Mouse (Mus musculus): Measurements from ENCODE around the gene Nup210. TPM values are rescaled to one million over a fixed set of nuclear protein-coding genes. Genes with fewer than 3 reads are reported as not detected.
A peak's percentile ranks its signal among the peaks of the same experiment; 100 is the strongest.

Gene Nup210
- polyA plus RNA-seq, 1 experiment from 2014 or later: 37.4 TPM

DNA sequence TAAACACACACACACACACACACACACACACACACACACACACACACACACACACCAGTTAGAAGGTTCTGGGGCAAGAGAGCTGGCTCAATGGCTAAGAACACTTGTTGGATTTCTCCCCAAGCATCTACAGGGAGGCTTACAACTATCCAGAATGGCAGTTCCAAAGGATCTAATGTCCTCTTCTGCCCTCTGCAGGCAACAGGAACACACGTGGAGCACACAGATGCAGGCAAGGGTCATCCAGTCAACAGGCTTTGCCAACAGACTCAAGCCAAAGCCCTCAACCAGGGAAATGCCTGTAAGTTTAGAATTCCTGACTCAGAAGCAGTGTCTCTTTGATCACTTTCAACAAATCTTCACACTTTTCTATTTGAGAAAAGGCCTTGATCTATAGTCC lies 36.6 kb downstream of the Nup210 start:
- WGBS: 57% methylated on average over 1 of the region's 1 CpGs
- ATAC-seq (replicated peaks; ENCODE audit: low FRiP score): no peak
- Histone ChIP-seq H3K9me3 (ENCODE audit: control insufficient read depth, low read length) (no peaks in the 10 kb centered on the region), H3K4me3 (ENCODE audit: low read depth, low read length) (no peak overlapping the region), H3K9ac (ENCODE audit: low read length) (no peak overlapping the region), H3K27me3 (ENCODE audit: control insufficient read depth, insufficient read depth, low read length) (no peaks in the 10 kb centered on the region), H3K4me1 (replicated peaks; ENCODE audit: control insufficient read depth, insufficient read depth, low read length) (no peaks in the 10 kb centered on the region), H3K27ac (ENCODE audit: low read depth, low read length) (no peak overlapping the region), H3K4me2 (ENCODE audit: low read depth, low read length, severe bottlenecking) (no peak overlapping the region), H3K36me3 (ENCODE audit: control insufficient read depth, insufficient read depth, low read length) (peaks cover 5% of the 10 kb centered on the region; the same call in 1 of the 2 replicates)
- DNase-seq (ENCODE audit: low spot score): no peak

DNA sequence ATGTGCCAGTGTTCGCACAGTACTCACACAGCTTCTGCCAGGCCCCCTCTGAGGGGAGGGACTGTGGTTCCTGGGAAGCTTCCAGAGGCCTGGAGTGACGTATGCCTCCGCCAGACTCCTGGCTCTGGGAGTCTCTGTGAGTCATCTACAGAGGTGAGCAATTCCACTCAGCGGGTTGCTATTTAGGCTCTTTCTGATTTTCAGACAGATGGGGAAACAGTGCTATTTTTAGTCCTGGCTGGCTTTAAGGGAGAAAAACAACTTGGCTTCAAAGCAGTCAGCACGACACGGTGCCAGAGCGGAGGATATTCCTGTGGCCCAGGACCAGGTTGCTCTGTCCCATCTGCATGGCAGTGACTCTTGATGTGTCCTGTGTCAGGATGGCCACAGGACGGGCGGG lies 40.4 kb downstream of the Nup210 start:
- no peak overlapping the region for H3K9ac ChIP-seq (ENCODE audit: low read length)
- H3K9me3 ChIP-seq (ENCODE audit: control insufficient read depth, low read length): no peaks in the 10 kb centered on the region
- H3K4me3 ChIP-seq (ENCODE audit: low read depth, low read length): no peak overlapping the region
- no peak overlapping the region for H3K4me2 ChIP-seq (ENCODE audit: low read depth, low read length, severe bottlenecking)
- H3K27ac ChIP-seq (ENCODE audit: low read depth, low read length): no peak overlapping the region
- H3K36me3 ChIP-seq (ENCODE audit: control insufficient read depth, insufficient read depth, low read length): peaks cover 11% of the 10 kb centered on the region; the same call in 1 of the 2 replicates
- no peak for DNase-seq (ENCODE audit: low spot score)
- no peak for ATAC-seq (replicated peaks; ENCODE audit: low FRiP score)
- whole genome bisulfite sequencing: 89% methylated on average over 9 of the region's 9 CpGs
- H3K4me1 ChIP-seq (replicated peaks; ENCODE audit: control insufficient read depth, insufficient read depth, low read length): no peaks in the 10 kb centered on the region
- no peaks in the 10 kb centered on the region for H3K27me3 ChIP-seq (ENCODE audit: control insufficient read depth, insufficient read depth, low read length)

DNA sequence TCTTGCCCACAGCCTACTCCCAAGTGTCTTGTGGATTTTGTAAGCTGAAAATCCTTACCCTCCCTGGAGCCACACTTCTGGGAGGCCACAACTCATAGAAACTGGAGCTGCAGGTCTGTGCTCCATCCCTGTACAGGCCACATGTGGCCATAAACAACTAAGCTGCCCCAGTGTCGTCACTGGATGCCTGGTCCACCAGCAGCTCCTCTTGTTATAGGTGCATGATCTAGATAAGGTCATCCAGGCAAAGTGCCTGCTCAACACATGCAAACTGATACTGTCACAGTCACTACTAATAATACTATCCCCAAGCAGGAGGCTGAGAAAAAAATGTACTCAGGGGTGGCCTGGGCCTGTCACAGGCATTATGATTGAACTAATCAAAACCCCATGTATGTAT lies 48.1 kb downstream of the Nup210 start:
- Histone ChIP-seq H3K4me1 (replicated peaks; ENCODE audit: control insufficient read depth, insufficient read depth, low read length) (no peaks in the 10 kb centered on the region), H3K27ac (ENCODE audit: low read depth, low read length) (no peak overlapping the region), H3K9ac (ENCODE audit: low read length) (no peak overlapping the region), H3K36me3 (ENCODE audit: control insufficient read depth, insufficient read depth, low read length) (peaks cover 7% of the 10 kb centered on the region; the same call in 1 of the 2 replicates), H3K27me3 (ENCODE audit: control insufficient read depth, insufficient read depth, low read length) (no peaks in the 10 kb centered on the region), H3K9me3 (ENCODE audit: control insufficient read depth, low read length) (no peaks in the 10 kb centered on the region), H3K4me3 (ENCODE audit: low read depth, low read length) (no peak overlapping the region), H3K4me2 (ENCODE audit: low read depth, low read length, severe bottlenecking) (no peak overlapping the region)
- ATAC-seq (replicated peaks; ENCODE audit: low FRiP score) (no peak), DNase-seq (ENCODE audit: low spot score) (no peak)
- 95% methylated on average over 1 of the region's 1 CpGs for WGBS

DNA sequence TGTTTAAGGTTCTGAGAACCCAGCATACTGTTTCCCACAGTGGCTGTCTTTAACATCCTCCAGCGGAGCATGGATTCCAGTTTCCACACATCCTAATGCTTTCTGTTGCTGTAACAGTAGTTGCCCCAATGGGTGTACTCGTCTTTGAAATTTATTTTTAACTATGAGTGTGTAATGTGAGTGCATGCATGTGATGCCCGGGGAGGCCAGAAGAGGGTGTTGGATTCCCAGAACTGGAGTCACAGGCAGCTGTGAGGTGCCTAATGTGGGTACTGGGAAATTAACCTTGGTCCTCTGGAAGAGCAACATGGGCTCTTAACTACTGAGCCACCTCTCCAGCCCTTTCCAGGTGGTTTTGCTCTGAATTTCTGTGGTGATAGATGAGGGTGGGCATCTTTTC lies 49.6 kb downstream of the Nup210 start:
- H3K4me2 ChIP-seq (ENCODE audit: low read depth, low read length, severe bottlenecking): no peak overlapping the region
- DNase-seq (ENCODE audit: low spot score) (no peak), ATAC-seq (replicated peaks; ENCODE audit: low FRiP score) (no peak)
- 90% methylated on average over 3 of the region's 3 CpGs for WGBS
- no peak overlapping the region for H3K27ac ChIP-seq (ENCODE audit: low read depth, low read length)
- no peaks in the 10 kb centered on the region for H3K9me3 ChIP-seq (ENCODE audit: control insufficient read depth, low read length)
- no peaks in the 10 kb centered on the region for H3K27me3 ChIP-seq (ENCODE audit: control insufficient read depth, insufficient read depth, low read length)
- H3K9ac ChIP-seq (ENCODE audit: low read length): no peak overlapping the region
- H3K4me3 ChIP-seq (ENCODE audit: low read depth, low read length): no peak overlapping the region
- no peaks in the 10 kb centered on the region; the same call in 1 of the 2 replicates for H3K36me3 ChIP-seq (ENCODE audit: control insufficient read depth, insufficient read depth, low read length)
- no peaks in the 10 kb centered on the region for H3K4me1 ChIP-seq (replicated peaks; ENCODE audit: control insufficient read depth, insufficient read depth, low read length)

DNA sequence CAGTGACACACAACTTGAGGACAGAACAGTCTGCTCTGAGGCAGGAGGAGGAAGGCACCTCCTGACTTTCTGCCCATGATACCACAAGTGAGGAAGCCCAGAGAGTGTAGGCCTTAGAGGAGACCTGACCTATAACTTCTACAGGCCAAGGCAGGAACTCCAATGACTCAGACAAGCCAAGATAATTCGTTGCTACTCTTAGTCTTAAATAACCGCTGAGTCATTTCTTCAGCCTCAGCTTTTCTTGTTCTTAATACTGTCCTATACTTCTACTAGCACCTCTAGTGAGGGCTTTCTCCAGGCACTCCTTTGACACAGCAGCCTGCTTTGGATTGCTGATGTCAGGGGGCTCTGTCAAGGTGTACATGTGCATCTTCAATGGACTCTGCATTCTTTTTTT lies 55.3 kb downstream of the Nup210 start:
- no peaks in the 10 kb centered on the region; the same call in 1 of the 2 replicates for H3K36me3 ChIP-seq (ENCODE audit: control insufficient read depth, insufficient read depth, low read length)
- WGBS: 95% methylated on average over 2 of the region's 2 CpGs

DNA sequence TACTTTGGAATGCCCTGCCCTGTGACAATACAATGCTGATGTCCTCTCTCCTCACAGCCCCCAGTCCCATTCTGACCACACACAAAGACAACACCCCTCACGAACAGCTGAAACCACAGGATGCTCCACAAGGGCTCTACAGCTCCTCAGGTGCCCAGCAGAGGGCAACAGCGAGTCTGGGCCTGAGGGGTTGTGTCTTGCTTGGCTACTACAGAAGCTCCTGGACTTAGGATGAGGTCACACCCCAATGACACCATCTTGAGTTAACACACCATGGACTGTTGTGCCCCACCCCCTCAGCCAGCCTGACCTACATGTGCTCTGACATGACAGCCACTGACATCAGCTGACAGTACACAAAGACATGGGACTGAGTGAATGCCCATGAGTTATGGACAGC lies 56.9 kb downstream of the Nup210 start:
- H3K4me3 ChIP-seq (ENCODE audit: low read depth, low read length): no peak overlapping the region
- 46% methylated on average over 2 of the region's 2 CpGs for WGBS
- no peaks in the 10 kb centered on the region for H3K4me1 ChIP-seq (replicated peaks; ENCODE audit: control insufficient read depth, insufficient read depth, low read length)
- no peak overlapping the region for H3K4me2 ChIP-seq (ENCODE audit: low read depth, low read length, severe bottlenecking)
- no peaks in the 10 kb centered on the region for H3K27me3 ChIP-seq (ENCODE audit: control insufficient read depth, insufficient read depth, low read length)
- no peak overlapping the region for H3K9ac ChIP-seq (ENCODE audit: low read length)
- ATAC-seq (replicated peaks; ENCODE audit: low FRiP score) (0 out of 2 replicates have a peak, but pooled peaks have one; percentile 39), DNase-seq (ENCODE audit: low spot score) (peak; percentile 67)
- no peak overlapping the region for H3K27ac ChIP-seq (ENCODE audit: low read depth, low read length)
- H3K9me3 ChIP-seq (ENCODE audit: control insufficient read depth, low read length): no peaks in the 10 kb centered on the region
- H3K36me3 ChIP-seq (ENCODE audit: control insufficient read depth, insufficient read depth, low read length): no peaks in the 10 kb centered on the region

More for the DNA sequence above, 55.3 kb downstream of the Nup210 start:
- H3K4me1 ChIP-seq (replicated peaks; ENCODE audit: control insufficient read depth, insufficient read depth, low read length): no peaks in the 10 kb centered on the region
- H3K4me2 ChIP-seq (ENCODE audit: low read depth, low read length, severe bottlenecking): no peak overlapping the region
- no peak overlapping the region for H3K27ac ChIP-seq (ENCODE audit: low read depth, low read length)
- ATAC-seq (replicated peaks; ENCODE audit: low FRiP score) (no peak), DNase-seq (ENCODE audit: low spot score) (no peak)
- H3K4me3 ChIP-seq (ENCODE audit: low read depth, low read length): no peak overlapping the region
- H3K9me3 ChIP-seq (ENCODE audit: control insufficient read depth, low read length): no peaks in the 10 kb centered on the region
- no peaks in the 10 kb centered on the region for H3K27me3 ChIP-seq (ENCODE audit: control insufficient read depth, insufficient read depth, low read length)
- H3K9ac ChIP-seq (ENCODE audit: low read length): no peak overlapping the region

DNA sequence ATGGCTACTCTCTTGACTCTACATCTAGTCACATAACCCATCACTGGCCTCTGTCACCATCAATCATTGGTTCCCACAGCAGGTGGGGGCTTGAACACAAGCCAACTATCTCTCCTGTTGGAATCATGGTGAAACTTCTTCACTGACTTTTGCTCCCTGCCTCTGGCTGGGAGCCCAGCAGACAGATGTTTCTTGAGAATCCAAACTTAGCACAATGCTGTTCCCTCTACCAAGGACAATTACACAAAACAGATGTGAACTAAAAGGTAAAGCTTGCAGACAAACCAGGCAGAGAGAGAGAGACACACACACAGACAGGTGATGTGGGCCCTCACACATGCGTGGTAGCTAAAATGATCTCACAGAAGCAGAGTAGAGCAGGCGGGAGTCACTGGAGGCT lies 58.6 kb downstream of the Nup210 start:
- Histone ChIP-seq H3K4me1 (replicated peaks; ENCODE audit: control insufficient read depth, insufficient read depth, low read length) (no peaks in the 10 kb centered on the region), H3K4me3 (ENCODE audit: low read depth, low read length) (no peak overlapping the region), H3K9me3 (ENCODE audit: control insufficient read depth, low read length) (no peaks in the 10 kb centered on the region), H3K27ac (ENCODE audit: low read depth, low read length) (no peak overlapping the region), H3K9ac (ENCODE audit: low read length) (no peak overlapping the region), H3K4me2 (ENCODE audit: low read depth, low read length, severe bottlenecking) (no peak overlapping the region), H3K36me3 (ENCODE audit: control insufficient read depth, insufficient read depth, low read length) (no peaks in the 10 kb centered on the region), H3K27me3 (ENCODE audit: control insufficient read depth, insufficient read depth, low read length) (no peaks in the 10 kb centered on the region)
- no peak for ATAC-seq (replicated peaks; ENCODE audit: low FRiP score)
- 88% methylated on average over 2 of the region's 2 CpGs for WGBS
- no peak for DNase-seq (ENCODE audit: low spot score)

DNA sequence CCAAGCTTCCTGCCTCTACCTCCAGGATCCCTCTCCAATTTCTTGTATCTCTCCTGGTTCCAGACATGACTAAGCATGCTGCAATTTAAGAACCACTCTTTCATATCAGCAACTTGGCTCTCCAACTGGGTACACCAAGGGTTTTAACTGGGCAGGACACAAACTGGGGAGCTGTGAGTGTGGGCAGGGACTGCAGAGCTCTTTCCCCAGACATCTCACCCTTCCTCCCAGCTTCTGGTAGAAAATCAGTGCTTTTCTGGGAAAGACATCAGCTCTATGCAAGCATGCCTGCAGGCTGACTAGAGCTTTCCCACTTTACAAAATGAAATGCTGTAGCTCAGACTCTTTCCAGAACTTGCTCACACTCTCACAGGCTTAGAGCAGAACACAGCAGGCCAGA lies 60.3 kb downstream of the Nup210 start:
- no peaks in the 10 kb centered on the region for H3K9me3 ChIP-seq (ENCODE audit: control insufficient read depth, low read length)
- H3K4me2 ChIP-seq (ENCODE audit: low read depth, low read length, severe bottlenecking): no peak overlapping the region
- no peak overlapping the region for H3K9ac ChIP-seq (ENCODE audit: low read length)
- H3K36me3 ChIP-seq (ENCODE audit: control insufficient read depth, insufficient read depth, low read length): no peaks in the 10 kb centered on the region
- no peaks in the 10 kb centered on the region for H3K27me3 ChIP-seq (ENCODE audit: control insufficient read depth, insufficient read depth, low read length)
- no peak overlapping the region for H3K4me3 ChIP-seq (ENCODE audit: low read depth, low read length)
- no peak for DNase-seq (ENCODE audit: low spot score)
- H3K4me1 ChIP-seq (replicated peaks; ENCODE audit: control insufficient read depth, insufficient read depth, low read length): no peaks in the 10 kb centered on the region
- ATAC-seq (replicated peaks; ENCODE audit: low FRiP score): no peak
- H3K27ac ChIP-seq (ENCODE audit: low read depth, low read length): no peak overlapping the region

DNA sequence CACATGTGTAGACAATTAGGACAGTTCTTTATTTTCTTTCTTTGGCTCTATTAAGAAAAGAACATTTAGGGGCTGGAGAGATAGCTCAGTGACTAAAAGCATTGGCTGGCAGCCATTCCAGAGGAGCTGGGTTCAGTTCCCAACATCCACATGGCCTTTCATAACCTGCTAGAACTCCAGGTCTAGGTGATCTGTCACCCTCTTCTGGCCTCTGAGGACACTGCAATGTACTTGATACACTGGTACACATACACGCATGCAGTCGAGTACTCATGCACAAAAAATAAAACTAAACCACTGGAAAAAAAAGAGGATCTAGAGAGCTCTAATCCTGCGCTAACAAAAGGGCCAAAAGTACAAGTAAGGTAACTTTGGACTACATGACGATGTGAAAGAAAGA lies 64.1 kb downstream of the Nup210 start:
- H3K9ac ChIP-seq (ENCODE audit: low read length): no peak overlapping the region
- H3K36me3 ChIP-seq (ENCODE audit: control insufficient read depth, insufficient read depth, low read length): no peaks in the 10 kb centered on the region
- no peaks in the 10 kb centered on the region for H3K27me3 ChIP-seq (ENCODE audit: control insufficient read depth, insufficient read depth, low read length)
- no peaks in the 10 kb centered on the region for H3K4me1 ChIP-seq (replicated peaks; ENCODE audit: control insufficient read depth, insufficient read depth, low read length)
- ATAC-seq (replicated peaks; ENCODE audit: low FRiP score) (no peak), DNase-seq (ENCODE audit: low spot score) (no peak)
- no peak overlapping the region for H3K27ac ChIP-seq (ENCODE audit: low read depth, low read length)
- WGBS: 90% methylated on average over 4 of the region's 4 CpGs
- no peak overlapping the region for H3K4me2 ChIP-seq (ENCODE audit: low read depth, low read length, severe bottlenecking)
- no peaks in the 10 kb centered on the region for H3K9me3 ChIP-seq (ENCODE audit: control insufficient read depth, low read length)
- no peak overlapping the region for H3K4me3 ChIP-seq (ENCODE audit: low read depth, low read length)
